Mouse (Mus musculus) embryonic facial prominence, embryonic 11.5 days (tissue): Measurements from ENCODE around the gene Tnrc6c. TPM values are rescaled to one million over a fixed set of nuclear protein-coding genes. Genes with fewer than 3 reads are reported as not detected.

ENCODE experiments used
- ATAC-seq: fragments of 200-750 bp; cut with Nextera tagmentation; replicated peaks from 2 replicates; pipeline ENCODE4 v1.8.0; 2017; ENCODE audit warnings: low read depth; ENCODE audit not compliant: insufficient number of reproducible peaks, low FRiP score, low TSS enrichment
- DNase-seq: peaks from one replicate; pipeline ENCODE4 v3.0.0-alpha.2; 2015; ENCODE audit warnings: low spot score
- H3K27ac ChIP-seq: fragments of 300-500 bp; sonication (generic); replicated peaks from 2 replicates; pipeline ENCODE4 v1.5.1; 2014; ENCODE audit warnings: mild to moderate bottlenecking, low read depth, low read length, control low read depth
- H3K27me3 ChIP-seq: fragments of 300-500 bp; sonication (generic); 2 replicates; pipeline ENCODE4 v1.6.1; 2014; ENCODE audit warnings: mild to moderate bottlenecking, low read length, moderate library complexity, mixed read lengths; ENCODE audit not compliant: control insufficient read depth, insufficient read depth
- H3K36me3 ChIP-seq: fragments of 300-500 bp; sonication (generic); replicated peaks from 2 replicates; pipeline ENCODE4 v1.6.1; 2014; ENCODE audit warnings: low read depth, mild to moderate bottlenecking, low read length, moderate library complexity, mixed read lengths; ENCODE audit not compliant: control insufficient read depth, insufficient read depth
- H3K4me1 ChIP-seq: fragments of 300-500 bp; sonication (generic); 2 replicates; pipeline ENCODE4 v1.6.1; 2014; ENCODE audit warnings: low read length, mixed read lengths; ENCODE audit not compliant: control insufficient read depth, insufficient read depth
- H3K4me2 ChIP-seq: fragments of 300-500 bp; sonication (generic); 2 replicates; pipeline ENCODE4 v1.6.1; 2014; ENCODE audit warnings: low read depth, mild to moderate bottlenecking, control low read depth, low read length, moderate library complexity
- H3K4me3 ChIP-seq: fragments of 300-500 bp; sonication (generic); 2 replicates; pipeline ENCODE4 v1.5.1; 2014; ENCODE audit warnings: low read depth, low read length, control low read depth
- H3K9ac ChIP-seq: fragments of 300-500 bp; sonication (generic); replicated peaks from 2 replicates; pipeline ENCODE4 v1.6.1; 2014; ENCODE audit warnings: mild to moderate bottlenecking, control low read depth, low read length
- H3K9me3 ChIP-seq: fragments of 300-500 bp; sonication (generic); replicated peaks from 2 replicates; pipeline ENCODE4 v1.6.1; 2016; ENCODE audit warnings: mild to moderate bottlenecking, low read length, inconsistent platforms, mixed read lengths; ENCODE audit not compliant: control insufficient read depth
- WGBS: fragments of 180-500 bp; shearing (Covaris S2); extraction: QIAGEN DNeasy Blood & Tissue Kit; methylation state at CpG from one replicate; pipeline ENCODE4 v1.1.7; 2014; 5-methylcytosine and 5-hydroxymethylcytosine counted together
- polyA plus RNA-seq: library from polyadenylated mRNA; unstranded; fragments of >200 nt; fragmentation: Nextera tagmentation; extraction: Ambion mirVana; gene quantifications from 2 replicates; pipeline ENCODE4 v1.2.1, GENCODE M21; 2014

The Tnrc6c gene
- polyA plus RNA-seq, 1 experiment from 2014 or later: 16.7 TPM

GRCm38 (mm10) chr11:117696585-117696984 lies 42.5 kb downstream of the Tnrc6c start:
- ATAC-seq (no peak), DNase-seq (no peak)
- Histone ChIP-seq H3K27me3 (no peaks in the 10 kb centered on the region), H3K4me2 (no peak overlapping the region), H3K4me3 (no peak overlapping the region), H3K4me1 (no peaks in the 10 kb centered on the region; the same call in 1 of the 2 replicates), H3K27ac (no peak overlapping the region), H3K36me3 (no peaks in the 10 kb centered on the region), H3K9me3 (no peaks in the 10 kb centered on the region), H3K9ac (no peak overlapping the region)
- 41% methylated on average over 6 of the region's 6 CpGs for WGBS

- no peak for DNase-seq
These were observed 46.8 kb downstream of the Tnrc6c start for GRCm38 (mm10) chr11:117700871-117701270.

GRCm38 (mm10) chr11:117706267-117706666 lies 52.2 kb downstream of the Tnrc6c start:
- Histone ChIP-seq H3K27ac (no peak overlapping the region), H3K9me3 (no peaks in the 10 kb centered on the region), H3K36me3 (no peaks in the 10 kb centered on the region), H3K9ac (no peak overlapping the region), H3K4me1 (no peaks in the 10 kb centered on the region), H3K4me3 (no peak overlapping the region), H3K4me2 (no peak overlapping the region), H3K27me3 (no peaks in the 10 kb centered on the region)
- 91% methylated on average over 2 of the region's 2 CpGs for WGBS
- DNase-seq: no peak
- no peak for ATAC-seq

More at GRCm38 (mm10) chr11:117700871-117701270, 46.8 kb downstream of the Tnrc6c start:
- Histone ChIP-seq H3K4me3 (no peak overlapping the region), H3K4me1 (no peaks in the 10 kb centered on the region; the same call in 1 of the 2 replicates), H3K36me3 (no peaks in the 10 kb centered on the region), H3K27me3 (no peaks in the 10 kb centered on the region), H3K9ac (no peak overlapping the region), H3K27ac (no peak overlapping the region), H3K4me2 (no peak overlapping the region), H3K9me3 (no peaks in the 10 kb centered on the region)
- no peak for ATAC-seq
- WGBS: 87% methylated on average over 4 of the region's 4 CpGs

GRCm38 (mm10) chr11:117707238-117707637 lies 53.1 kb downstream of the Tnrc6c start:
- Histone ChIP-seq H3K4me2 (no peak overlapping the region), H3K9ac (no peak overlapping the region), H3K27ac (no peak overlapping the region), H3K36me3 (no peaks in the 10 kb centered on the region), H3K4me3 (no peak overlapping the region), H3K27me3 (no peaks in the 10 kb centered on the region), H3K4me1 (no peaks in the 10 kb centered on the region), H3K9me3 (no peaks in the 10 kb centered on the region)
- no peak for DNase-seq
- no peak for ATAC-seq
- 89% methylated on average over 2 of the region's 2 CpGs for WGBS

- H3K36me3 ChIP-seq: no peaks in the 10 kb centered on the region
- H3K27me3 ChIP-seq: no peaks in the 10 kb centered on the region
- H3K9me3 ChIP-seq: no peaks in the 10 kb centered on the region
- no peak overlapping the region for H3K4me3 ChIP-seq
- no peak overlapping the region for H3K27ac ChIP-seq
- ATAC-seq: no peak
- 51% methylated on average over 4 of the region's 4 CpGs for WGBS
- no peak overlapping the region for H3K9ac ChIP-seq
- no peaks in the 10 kb centered on the region for H3K4me1 ChIP-seq
- no peak overlapping the region for H3K4me2 ChIP-seq
- DNase-seq: peak; percentile 81
These were observed 55.2 kb downstream of the Tnrc6c start for GRCm38 (mm10) chr11:117709308-117709707.

GRCm38 (mm10) chr11:117710815-117711294 lies 56.8 kb downstream of the Tnrc6c start:
- Histone ChIP-seq H3K4me3 (no peak overlapping the region), H3K4me1 (no peaks in the 10 kb centered on the region), H3K4me2 (no peak overlapping the region), H3K9me3 (no peaks in the 10 kb centered on the region), H3K36me3 (peaks cover 5% of the 10 kb centered on the region; the same call in 1 of the 2 replicates), H3K27me3 (no peaks in the 10 kb centered on the region), H3K27ac (no peak overlapping the region), H3K9ac (no peak overlapping the region)
- ATAC-seq (no peak), DNase-seq (no peak)
- 84% methylated on average over 2 of the region's 2 CpGs for WGBS

- Histone ChIP-seq H3K4me2 (no peak overlapping the region), H3K4me1 (no peaks in the 10 kb centered on the region), H3K36me3 (peaks cover 5% of the 10 kb centered on the region; the same call in 1 of the 2 replicates)
These were observed 58.0 kb downstream of the Tnrc6c start for GRCm38 (mm10) chr11:117712065-117712464.

GRCm38 (mm10) chr11:117713375-117713774 lies 59.3 kb downstream of the Tnrc6c start:
- ATAC-seq: no peak
- no peak overlapping the region for H3K27ac ChIP-seq
- H3K4me1 ChIP-seq: no peaks in the 10 kb centered on the region
- H3K9ac ChIP-seq: no peak overlapping the region
- no peak overlapping the region for H3K4me2 ChIP-seq
- 92% methylated on average over 6 of the region's 6 CpGs for WGBS
- no peaks in the 10 kb centered on the region for H3K9me3 ChIP-seq
- no peak overlapping the region for H3K4me3 ChIP-seq
- H3K27me3 ChIP-seq: no peaks in the 10 kb centered on the region
- H3K36me3 ChIP-seq: peaks cover 5% of the 10 kb centered on the region; the same call in 1 of the 2 replicates
- no peak for DNase-seq

More at GRCm38 (mm10) chr11:117712065-117712464, 58.0 kb downstream of the Tnrc6c start:
- Histone ChIP-seq H3K9me3 (no peaks in the 10 kb centered on the region), H3K9ac (no peak overlapping the region), H3K27me3 (no peaks in the 10 kb centered on the region), H3K27ac (no peak overlapping the region), H3K4me3 (no peak overlapping the region)
- ATAC-seq: no peak
- 94% methylated on average over 1 of the region's 1 CpGs for WGBS
- DNase-seq: no peak
